ENCODE assay signal across 18 mouse cellular contexts in genomic region chr17:35680591-35680990, GRCm38 (mm10). TPM values are rescaled to one million over a fixed set of nuclear protein-coding genes. Genes with fewer than 3 reads are reported as not detected.
A peak's percentile ranks its signal among the peaks of the same experiment; 100 is the strongest.
DNase-seq lines count a peak whose midpoint lies in the region; ATAC-seq lines count a peak whose summit lies in the region.
"Had no signal": no experiment of that assay in that cellular context is flagged by ENCODE, and none has a peak within 500 bp of the region (broad histone marks: within the 10 kb centered on the region; RNA-seq: fewer than 3 reads in every experiment).

No protein-coding gene starts in this region.

- H3K36me3 ChIP-seq in hindbrain, embryonic 12.5 days, result peaks cover 54% of the 10 kb centered on the region
- H3K36me3 ChIP-seq in hindbrain, embryonic 14.5 days (replicated peaks; ENCODE audit: control insufficient read depth, insufficient read depth), result peaks cover 55% of the 10 kb centered on the region
- H3K36me3 ChIP-seq in neural tube, embryonic 15.5 days, result peaks cover 54% of the 10 kb centered on the region
- H3K36me3 ChIP-seq in embryonic facial prominence, embryonic 14.5 days (ENCODE audit: control insufficient read depth, insufficient read depth, low read length), result peaks cover 51% of the 10 kb centered on the region

- H3K4me3 ChIP-seq in hindbrain, embryonic 12.5 days, result no peak overlapping the region
- H3K4me3 ChIP-seq in hindbrain, embryonic 14.5 days (replicated peaks; ENCODE audit: low read length), result no peak overlapping the region
- H3K4me3 ChIP-seq in neural tube, embryonic 15.5 days (replicated peaks), result no peak overlapping the region
- H3K4me3 ChIP-seq in embryonic facial prominence, embryonic 14.5 days (ENCODE audit: low read depth, low read length), result no peak overlapping the region
- H3K4me3 ChIP-seq: limb, embryonic 12.5 days had no signal

- no peak for ATAC-seq in hindbrain, embryonic 12.5 days (ENCODE audit: low FRiP score)
- ATAC-seq in hindbrain, embryonic 14.5 days (ENCODE audit: low FRiP score), result no peak
- no peak for ATAC-seq in neural tube, embryonic 15.5 days (ENCODE audit: low FRiP score)
- ATAC-seq in embryonic facial prominence, embryonic 14.5 days (ENCODE audit: low read depth), result peak; percentile 58; the same call in 1 of the 2 replicates
- ATAC-seq: hindbrain, embryonic 16.5 days had no signal

- no peak overlapping the region for H3K4me2 ChIP-seq in hindbrain, embryonic 12.5 days (replicated peaks)
- no peak overlapping the region for H3K4me2 ChIP-seq in hindbrain, embryonic 14.5 days (replicated peaks)
- no peak overlapping the region for H3K4me2 ChIP-seq in neural tube, embryonic 15.5 days
- no peak overlapping the region for H3K4me2 ChIP-seq in embryonic facial prominence, embryonic 14.5 days (ENCODE audit: low read depth, low read length)
- H3K4me2 ChIP-seq: limb, embryonic 12.5 days had no signal

- DNase-seq in hindbrain, embryonic 14.5 days (ENCODE audit: low spot score), result no peak
- peak; percentile 26 for DNase-seq in neural tube, embryonic 10.5 days (ENCODE audit: extremely low spot score, low spot score)
- peak; percentile 70 for DNase-seq in embryonic facial prominence, embryonic 14.5 days (ENCODE audit: low spot score)
- no peak for DNase-seq in cerebellum, adult 11 months
- DNase-seq in cerebellum, adult 11-12 months, result no peak
- DNase-seq: adrenal gland, adult 2 months; cerebellum, postnatal 36 days; gastrocnemius, postnatal 14 days; kidney, adult 18-20 months; retina, postnatal 1 day; thymus, adult 18-20 months had no signal

- no peaks in the 10 kb centered on the region for H3K27me3 ChIP-seq in hindbrain, embryonic 12.5 days
- H3K27me3 ChIP-seq in hindbrain, embryonic 14.5 days (ENCODE audit: control insufficient read depth, insufficient read depth, low read length), result no peaks in the 10 kb centered on the region
- no peaks in the 10 kb centered on the region for H3K27me3 ChIP-seq in neural tube, embryonic 15.5 days (replicated peaks)
- no peaks in the 10 kb centered on the region for H3K27me3 ChIP-seq in embryonic facial prominence, embryonic 14.5 days (replicated peaks; ENCODE audit: control insufficient read depth, insufficient read depth, low read length)
- H3K27me3 ChIP-seq: limb, embryonic 12.5 days had no signal

- H3K4me1 ChIP-seq in hindbrain, embryonic 12.5 days, result peaks cover 4% of the 10 kb centered on the region
- H3K4me1 ChIP-seq in hindbrain, embryonic 14.5 days (replicated peaks; ENCODE audit: control insufficient read depth, insufficient read depth, low read length), result no peaks in the 10 kb centered on the region
- no peaks in the 10 kb centered on the region for H3K4me1 ChIP-seq in neural tube, embryonic 15.5 days
- no peaks in the 10 kb centered on the region for H3K4me1 ChIP-seq in embryonic facial prominence, embryonic 14.5 days (ENCODE audit: control insufficient read depth, insufficient read depth, low read length)
- H3K4me1 ChIP-seq: limb, embryonic 12.5 days had no signal

- no peaks in the 10 kb centered on the region for H3K9me3 ChIP-seq in hindbrain, embryonic 12.5 days (replicated peaks)
- no peaks in the 10 kb centered on the region for H3K9me3 ChIP-seq in hindbrain, embryonic 14.5 days (ENCODE audit: control insufficient read depth, low read length)
- no peaks in the 10 kb centered on the region for H3K9me3 ChIP-seq in neural tube, embryonic 15.5 days (replicated peaks)
- H3K9me3 ChIP-seq in embryonic facial prominence, embryonic 14.5 days (ENCODE audit: control insufficient read depth, low read length), result no peaks in the 10 kb centered on the region
- H3K9me3 ChIP-seq: limb, embryonic 12.5 days had no signal

- WGBS in hindbrain, embryonic 12.5 days, result 30% methylated on average over 6 of the region's 6 CpGs
- 35% methylated on average over 6 of the region's 6 CpGs for WGBS in hindbrain, embryonic 14.5 days
- 53% methylated on average over 6 of the region's 6 CpGs for WGBS in neural tube, embryonic 15.5 days
- WGBS in embryonic facial prominence, embryonic 14.5 days, result 14% methylated on average over 6 of the region's 6 CpGs

- peak overlapping the region; percentile 18; the same call in 1 of the 2 replicates for H3K27ac ChIP-seq in hindbrain, embryonic 12.5 days
- H3K27ac ChIP-seq in hindbrain, embryonic 14.5 days, result no peak overlapping the region
- no peak overlapping the region for H3K27ac ChIP-seq in neural tube, embryonic 15.5 days (replicated peaks)
- H3K27ac ChIP-seq in embryonic facial prominence, embryonic 14.5 days (replicated peaks; ENCODE audit: low read depth, low read length), result no peak overlapping the region
- H3K27ac ChIP-seq: limb, embryonic 12.5 days; liver, embryonic 14.5 days had no signal

- H3K9ac ChIP-seq in hindbrain, embryonic 12.5 days, result no peak overlapping the region
- no peak overlapping the region for H3K9ac ChIP-seq in hindbrain, embryonic 14.5 days
- no peak overlapping the region for H3K9ac ChIP-seq in neural tube, embryonic 15.5 days (replicated peaks)
- no peak overlapping the region for H3K9ac ChIP-seq in embryonic facial prominence, embryonic 14.5 days (ENCODE audit: low read depth, low read length)
- H3K9ac ChIP-seq: limb, embryonic 12.5 days; liver, embryonic 14.5 days had no signal

RNA-seq across cellular contexts. Expression of gene Gtf2h4, which starts 7.1 kb away (rescaled TPM):
- 34.7 and 37.7 TPM in 2 replicates for polyA plus RNA-seq in hindbrain, embryonic 12.5 days (2016; fragmentation: Nextera tagmentation; extraction: Ambion mirVana)
- polyA plus RNA-seq in hindbrain, embryonic 14.5 days (2014; fragmentation: Nextera tagmentation; extraction: Ambion mirVana), result 21.3 and 22.8 TPM in 2 replicates
- 24.1 and 30.7 TPM in 2 replicates for polyA plus RNA-seq in neural tube, embryonic 15.5 days (2015; fragmentation: Nextera tagmentation; extraction: Ambion mirVana)
- polyA plus RNA-seq in embryonic facial prominence, embryonic 14.5 days (2014; fragmentation: Nextera tagmentation; extraction: Ambion mirVana), result 34.8 and 35.3 TPM in 2 replicates

RNA-seq across cellular contexts. Expression of gene Vars2, which starts 13.2 kb away (rescaled TPM):
- polyA plus RNA-seq in hindbrain, embryonic 12.5 days (2016; fragmentation: Nextera tagmentation; extraction: Ambion mirVana), result 16.5 and 16.9 TPM in 2 replicates
- 14.8 and 14.9 TPM in 2 replicates for polyA plus RNA-seq in hindbrain, embryonic 14.5 days (2014; fragmentation: Nextera tagmentation; extraction: Ambion mirVana)
- polyA plus RNA-seq in neural tube, embryonic 15.5 days (2015; fragmentation: Nextera tagmentation; extraction: Ambion mirVana), result 12.8 and 17.9 TPM in 2 replicates
- 14.2 and 15.1 TPM in 2 replicates for polyA plus RNA-seq in embryonic facial prominence, embryonic 14.5 days (2014; fragmentation: Nextera tagmentation; extraction: Ambion mirVana)

RNA-seq across cellular contexts. Expression of gene Ddr1, which starts 23.8 kb away (rescaled TPM):
- 168 and 182 TPM in 2 replicates for polyA plus RNA-seq in hindbrain, embryonic 12.5 days (2016; fragmentation: Nextera tagmentation; extraction: Ambion mirVana)
- 62.7 and 72.5 TPM in 2 replicates for polyA plus RNA-seq in hindbrain, embryonic 14.5 days (2014; fragmentation: Nextera tagmentation; extraction: Ambion mirVana)
- polyA plus RNA-seq in neural tube, embryonic 15.5 days (2015; fragmentation: Nextera tagmentation; extraction: Ambion mirVana), result 73.8 and 76.4 TPM in 2 replicates
- 50.6 and 54.1 TPM in 2 replicates for polyA plus RNA-seq in embryonic facial prominence, embryonic 14.5 days (2014; fragmentation: Nextera tagmentation; extraction: Ambion mirVana)

RNA-seq across cellular contexts. Expression of gene Mucl3, which starts 37.1 kb away (rescaled TPM):
- polyA plus RNA-seq in hindbrain, embryonic 12.5 days (2016; fragmentation: Nextera tagmentation; extraction: Ambion mirVana), result 0.15 and 0.20 TPM in 2 replicates
- polyA plus RNA-seq in hindbrain, embryonic 14.5 days (2014; fragmentation: Nextera tagmentation; extraction: Ambion mirVana), result 0.09 TPM in 1 of 2 replicates, not detected in the other
- 0.22 TPM in 1 of 2 replicates, not detected in the other for polyA plus RNA-seq in neural tube, embryonic 15.5 days (2015; fragmentation: Nextera tagmentation; extraction: Ambion mirVana)
- 0.08 TPM in 2 replicates for polyA plus RNA-seq in embryonic facial prominence, embryonic 14.5 days (2014; fragmentation: Nextera tagmentation; extraction: Ambion mirVana)
- polyA plus RNA-seq: adrenal gland, adult 2 months; hindbrain, embryonic 16.5 days; liver, embryonic 14.5 days had no signal

RNA-seq across cellular contexts. Expression of gene Gm9573, which starts 54.2 kb away (rescaled TPM):
- polyA plus RNA-seq in hindbrain, embryonic 12.5 days (2016; fragmentation: Nextera tagmentation; extraction: Ambion mirVana), result not detected in 2 replicates
- polyA plus RNA-seq in hindbrain, embryonic 14.5 days (2014; fragmentation: Nextera tagmentation; extraction: Ambion mirVana), result not detected in 2 replicates
- not detected in 2 replicates for polyA plus RNA-seq in neural tube, embryonic 15.5 days (2015; fragmentation: Nextera tagmentation; extraction: Ambion mirVana)
- 0.04 TPM in 1 of 2 replicates, not detected in the other for polyA plus RNA-seq in embryonic facial prominence, embryonic 14.5 days (2014; fragmentation: Nextera tagmentation; extraction: Ambion mirVana)
- polyA plus RNA-seq: adrenal gland, adult 2 months; heart, embryonic 16.5 days; hindbrain, embryonic 16.5 days; limb, embryonic 12.5 days; liver, embryonic 14.5 days; small intestine, adult 2 months had no signal

Comparison
In these comparisons a context has a peak if more than half of its experiments do, and no peak if none do; other contexts are left out.
1. DNase-seq: peak in neural tube, embryonic 10.5 days (single experiment) and embryonic facial prominence, embryonic 14.5 days (single experiment); none in hindbrain, embryonic 14.5 days (single experiment), cerebellum, adult 11 months (single experiment) and cerebellum, adult 11-12 months (single experiment).